Mouse (Mus musculus) embryonic fibroblast, embryonic 13.5 days (primary cell): ENCODE measurements at regions not wholly inside any gene's neighbourhood (a gene's known extent, or its start where the extent isn't known, plus 50 kb on each side); places are given as distances from the start of the nearest gene placed in this dataset.

Source experiments
- CTCF ChIP-seq: IDR thresholded peaks from 2 replicates; pipeline ENCODE4 v1.5.1; 2011; ENCODE audit warnings: mild to moderate bottlenecking, control low read depth, low read length, moderate library complexity, borderline replicate concordance; ENCODE audit not compliant: insufficient read depth
- POLR2A ChIP-seq: IDR thresholded peaks from 2 replicates; pipeline ENCODE4 v1.6.1; 2011; ENCODE audit warnings: low read depth, mild to moderate bottlenecking, control low read depth, low read length, moderate library complexity

- TF ChIP-seq POLR2A = no peak
- no peak for TF ChIP-seq CTCF
Observed at GRCm38 (mm10) chr5:64567813-64568212, 235.4 kb upstream of the Klf3 start.
